Mouse (Mus musculus): Measurements from ENCODE around the gene Rasal2. TPM values are rescaled to one million over a fixed set of nuclear protein-coding genes. Genes with fewer than 3 reads are reported as not detected.

Gene Rasal2
- polyA plus RNA-seq (2012; rRNA removed) = 26.4 and 27.8 TPM in 2 replicates

GRCm38 (mm10) chr1:157412454-157413369, at the start of gene Rasal2:
Gene Rasal2 (minus strand): TSS chr1:157412595.

DNA sequence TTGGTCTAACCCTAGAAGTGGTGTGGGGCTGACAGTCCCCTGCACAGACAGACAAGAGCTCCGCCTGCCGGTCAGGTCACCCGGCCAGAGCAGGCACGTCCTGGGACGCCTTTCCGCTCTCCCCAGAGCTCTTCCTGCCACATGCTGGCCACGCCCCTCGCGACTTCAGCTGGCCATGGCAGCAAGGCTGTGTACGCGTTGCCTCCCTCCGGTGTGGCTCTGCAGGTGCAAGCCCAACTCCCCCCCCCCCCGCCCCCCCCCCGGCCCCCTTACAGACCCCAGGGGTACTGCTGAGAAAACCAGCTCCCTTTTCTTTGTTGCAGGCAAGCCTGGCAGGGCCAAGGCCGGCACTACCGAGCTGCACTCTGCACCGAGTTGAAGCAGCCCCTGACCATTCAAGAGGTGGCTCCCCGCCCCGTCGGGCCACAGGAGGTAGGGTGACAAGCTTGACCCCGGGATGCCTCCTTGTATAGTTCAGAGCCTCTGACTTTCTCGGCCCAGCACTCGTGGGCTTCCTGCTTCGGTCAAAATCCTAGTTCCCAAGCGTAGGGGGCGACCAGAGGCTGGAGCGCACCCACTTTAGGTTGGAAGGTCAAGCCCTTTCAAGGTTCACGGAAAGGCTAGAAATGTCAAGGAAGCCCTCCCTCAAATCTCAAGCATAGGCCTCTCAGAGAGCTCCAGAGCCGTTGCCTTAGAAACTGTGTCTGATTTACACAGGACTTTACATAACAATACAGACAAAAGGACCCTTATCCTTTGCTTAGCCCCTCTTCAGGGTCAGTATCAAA, 46.2 kb upstream of the Rasal2 start, which contains the start of gene Cryzl2:
Gene Cryzl2 (plus strand): TSS at position 157 of the 788 bp plus-strand sequence.

GRCm38 (mm10) chr1:157108580-157108979, 303.8 kb downstream of the Rasal2 start, which contains the start of gene Tex35:
Gene Tex35 (minus strand): TSS chr1:157108680.

Other genes with a start within 250 kb of the Rasal2 start
- gene Cryzl2, start 46.0 kb upstream of the Rasal2 start, polyA plus RNA-seq (2012; rRNA removed) = 8.1 and 9.3 TPM in 2 replicates
- 0.52 and 0.67 TPM in 2 replicates for gene Sec16b, start 94.1 kb upstream of the Rasal2 start, polyA plus RNA-seq (2012; rRNA removed)